Mouse (Mus musculus): ENCODE results near the gene Gm20896.
"Not testable (repeated sequence)": the region's sequence is repeated elsewhere in the genome, so short reads cannot be mapped to it uniquely, and the experiment has no call there.

Gene Gm20896

GRCm38 (mm10) chrY:35921426-35921825, at the start of gene Gm20896:
Gene Gm20896, minus strand, starts transcription at chrY:35921526.
- DNase-seq (ENCODE audit: low read depth), result not testable (repeated sequence)
